Mouse (Mus musculus): ENCODE data around the gene Sipa1l3. TPM values are rescaled to one million over a fixed set of nuclear protein-coding genes. Genes with fewer than 3 reads are reported as not detected.

The Sipa1l3 gene
- polyA plus RNA-seq, 1 experiment = 19.0 TPM

DNA sequence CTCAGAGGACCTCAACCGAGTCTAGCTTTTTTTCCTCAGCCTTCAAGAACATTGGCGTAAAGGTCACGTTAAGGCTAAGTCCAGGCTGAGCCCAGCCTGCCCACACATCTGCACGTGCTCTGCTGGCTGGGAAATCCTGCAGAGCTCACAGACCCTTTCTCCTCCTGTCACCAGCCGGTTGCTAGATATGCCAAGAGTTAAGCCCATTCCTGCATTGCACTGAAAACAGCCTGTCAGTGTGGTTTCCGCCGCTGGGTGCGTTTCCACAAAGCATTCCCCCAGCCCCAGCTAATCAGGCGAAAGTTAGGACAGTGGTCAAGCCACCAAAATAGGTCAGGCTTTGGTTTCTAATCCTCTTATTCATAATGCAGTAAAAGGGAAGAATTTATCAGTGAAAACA, 77.3 kb downstream of the Sipa1l3 start:
- peaks cover 10% of the 10 kb centered on the region for H3K79me2 ChIP-seq (ENCODE audit: control insufficient read depth, insufficient read depth)
- H3ac ChIP-seq (ENCODE audit: control insufficient read depth, insufficient read length) = no peak overlapping the region
- no peak overlapping the region for H3K4me2 ChIP-seq (ENCODE audit: low read depth)
- TF ChIP-seq POLR2AphosphoS2 (IDR thresholded peaks at IDR 0.05; ENCODE audit: insufficient read length, low read depth) = no peak
- no peak for TF ChIP-seq E2F4 (IDR thresholded peaks at IDR 0.05; ENCODE audit: insufficient read depth)
- TF ChIP-seq CEBPB (IDR thresholded peaks at IDR 0.05; ENCODE audit: insufficient read depth, poor library complexity, severe bottlenecking) = no peak
- no peak for TF ChIP-seq USF1 (IDR thresholded peaks at IDR 0.05; ENCODE audit: low read depth)
- TF ChIP-seq POLR2A (IDR thresholded peaks at IDR 0.05; ENCODE audit: insufficient read length, low read depth) = no peak
- TF ChIP-seq TCF3 (IDR thresholded peaks at IDR 0.05; ENCODE audit: insufficient read length, low read depth) = no peak
- no peak for TF ChIP-seq MYOD1 (IDR thresholded peaks at IDR 0.05; ENCODE audit: control insufficient read depth in 1 of 3, insufficient read length in 2 of 3, low read depth in 2 of 3)
- no peak for TF ChIP-seq TCF12 (IDR thresholded peaks at IDR 0.05; ENCODE audit: insufficient read depth, poor library complexity, severe bottlenecking)
- TF ChIP-seq SRF (IDR thresholded peaks at IDR 0.05; ENCODE audit: control insufficient read depth, insufficient read length, low read depth) = no peak
- TF ChIP-seq MYOG (IDR thresholded peaks at IDR 0.05; ENCODE audit: control insufficient read depth in 1 of 3, insufficient read depth in 1 of 3, insufficient read length in 2 of 3, low read depth in 2 of 3) = no peak
- no peak for TF ChIP-seq REST (IDR thresholded peaks at IDR 0.05; ENCODE audit: insufficient read depth, insufficient read length)
- TF ChIP-seq MAX (IDR thresholded peaks at IDR 0.05; ENCODE audit: low read depth) = no peak
- no peaks in the 10 kb centered on the region for H3K27me3 ChIP-seq (ENCODE audit: control insufficient read depth, insufficient read depth, insufficient read length)
- H3K36me3 ChIP-seq (ENCODE audit: control insufficient read depth, insufficient read depth) = no peaks in the 10 kb centered on the region
- H3K4me3 ChIP-seq = no peak overlapping the region

DNA sequence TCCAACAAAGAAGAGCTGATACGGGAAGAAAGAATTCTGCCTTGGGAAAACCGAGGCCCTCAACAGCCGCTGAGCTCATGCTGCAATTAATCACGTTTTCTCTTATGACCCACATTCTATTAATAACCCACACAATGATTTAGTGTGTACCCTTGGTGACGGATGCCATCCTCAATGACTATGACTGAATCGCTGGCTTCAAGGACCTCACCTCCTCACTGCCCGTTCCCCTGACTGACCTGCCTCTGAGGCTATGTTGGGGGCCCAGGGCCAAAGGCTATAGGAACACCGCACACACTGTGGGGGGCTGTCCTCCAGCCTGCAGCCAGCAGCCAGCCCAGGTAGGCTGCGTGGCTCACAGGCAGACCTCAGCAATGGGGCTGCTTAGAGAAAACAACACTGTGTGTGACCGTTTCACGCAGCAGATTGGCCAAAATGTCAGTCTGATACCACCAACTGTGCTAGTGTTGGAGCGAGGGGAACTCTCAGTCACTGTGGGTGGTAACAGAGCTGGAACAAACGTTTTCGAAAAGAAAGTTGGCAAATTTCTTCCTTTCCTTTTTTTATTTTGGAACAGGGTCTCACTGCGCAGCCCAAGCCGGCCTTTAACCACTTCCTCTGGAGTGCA, 79.7 kb downstream of the Sipa1l3 start:
- Histone ChIP-seq H3K79me2 (ENCODE audit: control insufficient read depth, insufficient read depth) (peaks cover 15% of the 10 kb centered on the region), H3ac (ENCODE audit: control insufficient read depth, insufficient read length) (no peak overlapping the region), H3K27me3 (ENCODE audit: control insufficient read depth, insufficient read depth, insufficient read length) (no peaks in the 10 kb centered on the region), H3K36me3 (ENCODE audit: control insufficient read depth, insufficient read depth) (no peaks in the 10 kb centered on the region), H3K4me3 (no peak overlapping the region), H3K4me2 (ENCODE audit: low read depth) (no peak overlapping the region)
- TF ChIP-seq MAX (IDR thresholded peaks at IDR 0.05; ENCODE audit: low read depth) (no peak), MYOD1 (IDR thresholded peaks at IDR 0.05; ENCODE audit: control insufficient read depth in 1 of 3, insufficient read length in 2 of 3, low read depth in 2 of 3) (no peak), TCF12 (IDR thresholded peaks at IDR 0.05; ENCODE audit: insufficient read depth, poor library complexity, severe bottlenecking) (no peak), USF1 (IDR thresholded peaks at IDR 0.05; ENCODE audit: low read depth) (no peak)

DNA sequence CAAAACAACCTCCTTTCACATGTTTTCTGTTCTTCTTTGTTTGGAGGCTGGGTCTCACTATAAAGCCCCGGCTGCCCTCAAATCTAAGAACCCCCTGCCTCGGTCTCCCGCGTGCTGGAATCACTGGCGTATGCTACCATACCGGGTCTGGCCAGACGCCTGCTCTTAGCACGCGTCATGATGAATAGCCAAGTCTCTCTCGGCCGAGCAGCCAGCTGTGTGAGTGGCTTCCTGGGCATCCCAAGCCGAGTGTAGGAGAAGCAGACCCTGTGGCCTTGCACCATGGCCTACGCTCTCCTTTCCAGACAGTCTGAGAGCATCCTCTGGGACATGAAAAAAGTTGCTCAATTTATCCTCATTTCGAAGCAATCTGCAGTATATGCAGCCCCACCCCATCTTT, 80.2 kb downstream of the Sipa1l3 start:
- Histone ChIP-seq H3K36me3 (ENCODE audit: control insufficient read depth, insufficient read depth) (no peaks in the 10 kb centered on the region), H3K27me3 (ENCODE audit: control insufficient read depth, insufficient read depth, insufficient read length) (no peaks in the 10 kb centered on the region), H3K4me3 (no peak overlapping the region)

DNA sequence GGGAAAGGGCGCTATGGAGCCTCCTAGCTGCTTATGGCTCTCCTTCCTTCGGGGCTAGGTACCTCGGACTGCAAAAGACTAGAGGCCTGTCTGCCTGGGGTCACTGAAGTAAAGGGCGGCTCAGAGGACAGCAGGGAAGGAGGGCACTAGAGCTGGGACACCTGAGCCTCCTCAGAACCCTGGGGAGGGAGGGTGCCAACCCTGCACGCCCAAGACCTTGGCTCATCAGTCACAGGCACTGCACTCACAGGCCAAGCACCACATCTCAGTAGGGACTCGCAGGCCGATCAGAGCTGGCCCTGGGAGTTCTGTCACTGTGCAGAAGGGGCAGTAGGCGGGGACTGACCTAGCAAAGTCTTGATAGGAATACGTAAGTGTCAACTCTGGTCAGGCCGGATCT, 81.4 kb downstream of the Sipa1l3 start:
- TF ChIP-seq TCF3 (IDR thresholded peaks at IDR 0.05; ENCODE audit: insufficient read length, low read depth) = no peak
- no peak for TF ChIP-seq SRF (IDR thresholded peaks at IDR 0.05; ENCODE audit: control insufficient read depth, insufficient read length, low read depth)
- TF ChIP-seq MYOD1 (IDR thresholded peaks at IDR 0.05; ENCODE audit: control insufficient read depth in 1 of 3, insufficient read length in 2 of 3, low read depth in 2 of 3) = no peak
- TF ChIP-seq MAX (IDR thresholded peaks at IDR 0.05; ENCODE audit: low read depth) = no peak
- H3ac ChIP-seq (ENCODE audit: control insufficient read depth, insufficient read length) = no peak overlapping the region
- no peaks in the 10 kb centered on the region for H3K27me3 ChIP-seq (ENCODE audit: control insufficient read depth, insufficient read depth, insufficient read length)
- H3K4me2 ChIP-seq (ENCODE audit: low read depth) = no peak overlapping the region
- H3K36me3 ChIP-seq (ENCODE audit: control insufficient read depth, insufficient read depth) = no peaks in the 10 kb centered on the region
- no peak overlapping the region for H3K4me3 ChIP-seq
- H3K79me2 ChIP-seq (ENCODE audit: control insufficient read depth, insufficient read depth) = peaks cover 9% of the 10 kb centered on the region

More for the DNA sequence above, 80.2 kb downstream of the Sipa1l3 start:
- peaks cover 15% of the 10 kb centered on the region for H3K79me2 ChIP-seq (ENCODE audit: control insufficient read depth, insufficient read depth)
- TF ChIP-seq TCF3 (IDR thresholded peaks at IDR 0.05; ENCODE audit: insufficient read length, low read depth) = no peak
- no peak for TF ChIP-seq USF1 (IDR thresholded peaks at IDR 0.05; ENCODE audit: low read depth)
- TF ChIP-seq MYOD1 (IDR thresholded peaks at IDR 0.05; ENCODE audit: control insufficient read depth in 1 of 3, insufficient read length in 2 of 3, low read depth in 2 of 3) = no peak
- TF ChIP-seq TCF12 (IDR thresholded peaks at IDR 0.05; ENCODE audit: insufficient read depth, poor library complexity, severe bottlenecking) = no peak
- no peak for TF ChIP-seq MAX (IDR thresholded peaks at IDR 0.05; ENCODE audit: low read depth)
- TF ChIP-seq REST (IDR thresholded peaks at IDR 0.05; ENCODE audit: insufficient read depth, insufficient read length) = no peak
- no peak for TF ChIP-seq MYOG (IDR thresholded peaks at IDR 0.05; ENCODE audit: control insufficient read depth in 1 of 3, insufficient read depth in 1 of 3, insufficient read length in 2 of 3, low read depth in 2 of 3)
- no peak for TF ChIP-seq E2F4 (IDR thresholded peaks at IDR 0.05; ENCODE audit: insufficient read depth)
- no peak for TF ChIP-seq POLR2AphosphoS2 (IDR thresholded peaks at IDR 0.05; ENCODE audit: insufficient read length, low read depth)
- no peak for TF ChIP-seq SRF (IDR thresholded peaks at IDR 0.05; ENCODE audit: control insufficient read depth, insufficient read length, low read depth)
- H3ac ChIP-seq (ENCODE audit: control insufficient read depth, insufficient read length) = no peak overlapping the region
- no peak overlapping the region for H3K4me2 ChIP-seq (ENCODE audit: low read depth)

DNA sequence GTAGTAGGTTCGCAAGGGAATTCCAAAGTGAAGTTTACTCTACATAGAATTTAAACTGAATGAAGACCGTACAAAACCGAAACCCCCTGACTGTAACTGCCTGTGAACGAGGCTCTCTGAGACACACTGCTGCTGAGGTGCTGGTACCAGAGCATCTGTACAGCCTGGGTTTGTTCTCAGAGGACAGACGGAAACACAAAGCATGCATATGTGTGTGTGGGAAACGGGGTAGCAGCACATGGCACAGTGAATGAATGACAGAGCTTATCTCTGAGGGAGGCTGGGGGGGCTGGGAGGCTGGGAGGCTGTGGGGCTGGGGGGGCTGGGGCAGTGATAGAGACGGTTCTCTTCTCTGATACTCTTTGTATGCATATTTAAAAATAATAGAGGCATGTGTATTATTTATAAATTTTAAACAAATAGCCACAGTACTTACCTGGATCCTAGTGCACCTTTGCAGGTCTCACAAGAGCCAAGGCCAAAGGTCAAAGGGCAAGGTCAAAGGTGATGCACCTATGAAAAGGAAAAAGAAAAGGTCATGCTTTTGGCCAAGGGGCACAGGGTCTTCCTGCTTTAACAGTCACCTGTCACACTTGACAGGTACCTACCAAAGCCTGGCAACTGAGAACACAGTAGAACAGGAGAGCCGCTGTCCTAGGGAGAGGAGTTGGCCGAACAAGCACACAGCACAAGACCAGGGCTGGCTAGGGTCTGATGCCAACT, 84.0 kb downstream of the Sipa1l3 start:
- Histone ChIP-seq H3K27me3 (ENCODE audit: control insufficient read depth, insufficient read depth, insufficient read length) (no peaks in the 10 kb centered on the region), H3ac (ENCODE audit: control insufficient read depth, insufficient read length) (no peak overlapping the region)
- TF ChIP-seq REST (IDR thresholded peaks at IDR 0.05; ENCODE audit: insufficient read depth, insufficient read length) = no peak
- TF ChIP-seq USF1 (IDR thresholded peaks at IDR 0.05; ENCODE audit: low read depth) = no peak
- no peak for TF ChIP-seq CEBPB (IDR thresholded peaks at IDR 0.05; ENCODE audit: insufficient read depth, poor library complexity, severe bottlenecking)
- no peak for TF ChIP-seq POLR2AphosphoS2 (IDR thresholded peaks at IDR 0.05; ENCODE audit: insufficient read length, low read depth)
- TF ChIP-seq POLR2A (IDR thresholded peaks at IDR 0.05; ENCODE audit: insufficient read length, low read depth) = no peak
- TF ChIP-seq TCF3 (IDR thresholded peaks at IDR 0.05; ENCODE audit: insufficient read length, low read depth) = no peak
- no peak for TF ChIP-seq MYOD1 (IDR thresholded peaks at IDR 0.05; ENCODE audit: control insufficient read depth in 1 of 3, insufficient read length in 2 of 3, low read depth in 2 of 3)
- TF ChIP-seq MAX (IDR thresholded peaks at IDR 0.05; ENCODE audit: low read depth) = no peak
- TF ChIP-seq SRF (IDR thresholded peaks at IDR 0.05; ENCODE audit: control insufficient read depth, insufficient read length, low read depth) = no peak
- no peak for TF ChIP-seq E2F4 (IDR thresholded peaks at IDR 0.05; ENCODE audit: insufficient read depth)
- no peak for TF ChIP-seq TCF12 (IDR thresholded peaks at IDR 0.05; ENCODE audit: insufficient read depth, poor library complexity, severe bottlenecking)
- no peak for TF ChIP-seq MYOG (IDR thresholded peaks at IDR 0.05; ENCODE audit: control insufficient read depth in 1 of 3, insufficient read depth in 1 of 3, insufficient read length in 2 of 3, low read depth in 2 of 3)

More for the DNA sequence above, 84.0 kb downstream of the Sipa1l3 start:
- no peak overlapping the region for H3K4me3 ChIP-seq
- H3K36me3 ChIP-seq (ENCODE audit: control insufficient read depth, insufficient read depth) = peaks cover 6% of the 10 kb centered on the region
- H3K4me2 ChIP-seq (ENCODE audit: low read depth) = no peak overlapping the region
- H3K79me2 ChIP-seq (ENCODE audit: control insufficient read depth, insufficient read depth) = peaks cover 8% of the 10 kb centered on the region
